Mouse (Mus musculus) CH12.LX (cell line): ENCODE data around the gene Gzma. TPM values are rescaled to one million over a fixed set of nuclear protein-coding genes. Genes with fewer than 3 reads are reported as not detected.
A peak's percentile ranks its signal among the peaks of the same experiment; 100 is the strongest.

Experiments used
- DNase-seq: peaks from one replicate; pipeline ENCODE4 v3.0.0-alpha.2; 2013; ENCODE audit errors: extremely low read depth
- H3K27ac ChIP-seq: 2 replicates; pipeline ENCODE4 v1.5.1; 2012; ENCODE audit warnings: low read depth, mild to moderate bottlenecking, control low read depth, moderate library complexity; ENCODE audit not compliant: insufficient read depth
- H3K27me3 ChIP-seq: replicated peaks from 2 replicates; pipeline ENCODE3; 2012; ENCODE audit warnings: inconsistent platforms
- H3K36me3 ChIP-seq, 2 experiments: replicated peaks in 1 of 2; 2 replicates each; pipeline versions ENCODE3 to v1.6.1; 2012; ENCODE audit warnings: inconsistent platforms in 1 of 2, low read length in 1 of 2, mild to moderate bottlenecking in 1 of 2, mixed read lengths in 1 of 2, moderate library complexity in 1 of 2; ENCODE audit not compliant: control insufficient read depth in 1 of 2, insufficient read depth in 1 of 2
- H3K4me1 ChIP-seq, 2 experiments: 2 replicates each; pipeline ENCODE4 v1.6.1; 2012; ENCODE audit warnings: inconsistent platforms in 1 of 2, moderate library complexity in 1 of 2; ENCODE audit not compliant: insufficient read depth in 2 of 2, control insufficient read depth in 1 of 2
- H3K4me2 ChIP-seq: 2 replicates; pipeline ENCODE4 v1.6.1; 2012; ENCODE audit warnings: low read depth, mild to moderate bottlenecking, control low read depth; ENCODE audit not compliant: poor library complexity, insufficient read depth, severe bottlenecking
- H3K4me3 ChIP-seq, 3 experiments: fragments of 150-350 bp in 1 of 3; sonication (generic) in 1 of 3; replicated peaks in 1 of 3; 2 replicates each; pipeline versions ENCODE3 to v1.5.1; 2011 to 2012; ENCODE audit warnings: low read depth in 2 of 3, low read length in 2 of 3, mild to moderate bottlenecking in 2 of 3, moderate library complexity in 2 of 3, control low read depth in 1 of 3, improper control_type of control experiment in 1 of 3, inconsistent platforms in 1 of 3, mixed read lengths in 1 of 3; ENCODE audit not compliant: poor library complexity in 1 of 3
- H3K79me2 ChIP-seq: replicated peaks from 2 replicates; pipeline ENCODE4 v1.6.1; 2012; ENCODE audit warnings: mild to moderate bottlenecking, moderate library complexity; ENCODE audit not compliant: control insufficient read depth, poor library complexity, insufficient read depth, severe bottlenecking; ENCODE audit errors: extremely low read depth
- H3K9ac ChIP-seq: 2 replicates; pipeline ENCODE4 v1.6.1; 2012; ENCODE audit warnings: low read depth, mild to moderate bottlenecking, control low read depth, moderate library complexity; ENCODE audit not compliant: insufficient read depth
- H3K9me3 ChIP-seq: replicated peaks from 2 replicates; pipeline ENCODE3; 2012; ENCODE audit warnings: low read length, inconsistent platforms, mixed read lengths
- CTCF ChIP-seq, 2 experiments: IDR thresholded peaks in 1 of 2; conservative IDR thresholded peaks in 1 of 2; 2 replicates each; pipeline ENCODE4 v1.5.1; 2011 to 2012; ENCODE audit warnings: low read depth in 2 of 2, low read length in 2 of 2, improper control_type of control experiment in 1 of 2, inconsistent platforms in 1 of 2, mild to moderate bottlenecking in 1 of 2, moderate library complexity in 1 of 2
- EP300 ChIP-seq: IDR thresholded peaks from 2 replicates; pipeline ENCODE4 v1.6.1; 2011; ENCODE audit warnings: low read length, improper control_type of control experiment
- GABPA ChIP-seq: IDR thresholded peaks from 2 replicates; pipeline ENCODE4 v1.6.1; 2012; ENCODE audit warnings: low read depth, low read length, improper control_type of control experiment, inconsistent platforms; ENCODE audit not compliant: insufficient replicate concordance
- IRF4 ChIP-seq: IDR thresholded peaks from 2 replicates; pipeline ENCODE4 v1.6.1; 2014; ENCODE audit warnings: low read depth, mild to moderate bottlenecking, inconsistent platforms, low read length, improper control_type of control experiment
- JUND ChIP-seq: conservative IDR thresholded peaks from 2 replicates; pipeline ENCODE4 v1.6.1; 2011; ENCODE audit warnings: low read depth, low read length, improper control_type of control experiment
- KAT2A ChIP-seq: IDR thresholded peaks from 2 replicates; pipeline ENCODE4 v1.6.1; 2012; ENCODE audit warnings: low read length, improper control_type of control experiment, inconsistent platforms; ENCODE audit not compliant: insufficient replicate concordance
- MAFK ChIP-seq: IDR thresholded peaks from 2 replicates; pipeline ENCODE4 v1.6.1; 2011; ENCODE audit warnings: low read length, improper control_type of control experiment; ENCODE audit not compliant: insufficient replicate concordance
- MAX ChIP-seq: IDR thresholded peaks from 2 replicates; pipeline ENCODE4 v1.6.1; 2011; ENCODE audit warnings: low read length, improper control_type of control experiment
- MEF2A ChIP-seq: IDR thresholded peaks from 2 replicates; pipeline ENCODE4 v1.6.1; 2014; ENCODE audit warnings: low read depth, mild to moderate bottlenecking, inconsistent platforms, low read length, improper control_type of control experiment, borderline replicate concordance
- NRF1 ChIP-seq: IDR thresholded peaks from 2 replicates; pipeline ENCODE4 v1.6.1; 2014; ENCODE audit warnings: low read depth, mild to moderate bottlenecking, inconsistent platforms, low read length, improper control_type of control experiment, moderate library complexity
- PAX5 ChIP-seq: IDR thresholded peaks from 2 replicates; pipeline ENCODE4 v1.6.1; 2012; ENCODE audit warnings: low read length, inconsistent platforms, mixed read lengths
- POLR2A ChIP-seq: IDR thresholded peaks from 2 replicates; pipeline ENCODE4 v1.6.1; 2011; ENCODE audit warnings: low read depth, mild to moderate bottlenecking, improper control_type of control experiment, low read length
- POLR2AphosphoS2 ChIP-seq: IDR thresholded peaks from 2 replicates; pipeline ENCODE4 v1.6.1; 2011; ENCODE audit warnings: low read depth, low read length, improper control_type of control experiment
- RAD21 ChIP-seq: IDR thresholded peaks from 2 replicates; pipeline ENCODE4 v1.6.1; 2011; ENCODE audit warnings: low read depth, mild to moderate bottlenecking, low read length, improper control_type of control experiment, moderate library complexity
- SMC3 ChIP-seq: IDR thresholded peaks from 2 replicates; pipeline ENCODE4 v1.6.1; 2011; ENCODE audit warnings: low read depth, low read length, improper control_type of control experiment
- UBTF ChIP-seq: IDR thresholded peaks from 2 replicates; pipeline ENCODE4 v1.6.1; 2012; ENCODE audit warnings: low read depth, mild to moderate bottlenecking, inconsistent platforms, low read length, improper control_type of control experiment, moderate library complexity
- USF2 ChIP-seq: conservative IDR thresholded peaks from 2 replicates; pipeline ENCODE4 v1.6.1; 2011; ENCODE audit warnings: low read depth, low read length, improper control_type of control experiment
- ZC3H11A ChIP-seq: IDR thresholded peaks from 2 replicates; pipeline ENCODE4 v1.6.1; 2012; ENCODE audit warnings: low read depth, mild to moderate bottlenecking, inconsistent platforms, low read length, improper control_type of control experiment
- ZKSCAN1 ChIP-seq: IDR thresholded peaks from 2 replicates; pipeline ENCODE4 v1.6.1; 2012; ENCODE audit warnings: low read depth, inconsistent platforms, low read length, improper control_type of control experiment, borderline replicate concordance
- ZNF384 ChIP-seq: IDR thresholded peaks from 2 replicates; pipeline ENCODE4 v1.6.1; 2012; ENCODE audit warnings: low read depth, low read length, improper control_type of control experiment, inconsistent platforms
- dilution Hi-C: fragments of 300-500 bp; cut with MboI; formaldehyde crosslinking; loops from 2 replicates; pipeline ENCODE4 v1.14.3; 2020; ENCODE audit warnings: low sequenced_read_pairs; ENCODE audit not compliant: extremely low pct_unique_long_range_greater_than_20kb, extremely low pct_ligation_motif_present
- in situ Hi-C: fragments of 300-500 bp; cut with MboI; formaldehyde crosslinking; loops from 3 replicates; pipeline ENCODE4 v1.14.3; 2019; ENCODE audit warnings: low sequenced_read_pairs, low pct_ligation_motif_present, low pct_unique_long_range_greater_than_20kb, mixed read lengths
- polyA plus RNA-seq: library from polyadenylated mRNA; unstranded; fragments of >175 nt; gene quantifications from 2 replicates; pipeline ENCODE4 v1.2.1, GENCODE M21; 2012; ENCODE audit warnings: low read depth; ENCODE audit not compliant: insufficient read length
- total RNA-seq, 2 experiments: library from RNA; depleted of rRNA; stranded (reverse); fragments of 300-350 nt in 1 of 2; fragments of >200 nt in 1 of 2; gene quantifications; 2 replicates each; pipeline ENCODE4 v1.2.3; 2012 to 2014

Gene Gzma
- not detected in 2 replicates for total RNA-seq (2012; rRNA removed)
- total RNA-seq (2014; rRNA removed), result not detected in 2 replicates
- not detected in 2 replicates for polyA plus RNA-seq

DNA sequence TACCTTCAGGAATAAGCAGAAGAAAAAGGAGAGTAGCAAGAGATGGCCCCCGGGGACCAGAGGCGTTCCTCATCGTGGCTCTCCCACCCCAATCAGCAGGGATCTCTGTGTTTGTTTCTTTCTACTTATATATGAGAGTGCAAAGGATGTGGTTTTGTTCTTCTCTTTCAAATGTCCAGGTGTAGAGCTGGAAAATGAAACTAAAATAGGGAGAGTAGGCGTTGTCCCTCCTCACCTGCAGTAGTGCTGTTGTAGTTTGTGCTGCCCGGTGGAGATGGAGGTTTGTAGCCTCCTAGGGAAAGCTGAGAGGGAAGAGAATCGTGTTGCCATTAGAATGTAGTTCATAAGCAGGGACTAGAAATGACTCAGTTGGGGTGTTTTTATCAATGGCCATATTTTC is at the start of gene Gzma:
Gene Gzma (minus strand): TSS at position 103 of the 400 bp plus-strand sequence.
- H3K9ac ChIP-seq, result no peak within 1 kb of the TSS
- no peaks in the 10 kb centered on the region for H3K27me3 ChIP-seq
- no peak for DNase-seq
- no peak within 1 kb of the TSS for H3K4me3 ChIP-seq
- no peak for TF ChIP-seq JUND
- TF ChIP-seq KAT2A, result no peak
- no peak for TF ChIP-seq POLR2A
- no peak for TF ChIP-seq GABPA
- no peak for TF ChIP-seq NRF1
- TF ChIP-seq EP300, result peak; percentile 44; the same call in 1 of the 2 replicates
- H3K79me2 ChIP-seq, result no peaks in the 10 kb centered on the region
- H3K4me1 ChIP-seq, result peaks cover 5 to 25% of the 10 kb centered on the region in 2 experiments
- H3K4me2 ChIP-seq, result peak within 1 kb of the TSS; percentile 47; the same call in 1 of the 2 replicates
- H3K36me3 ChIP-seq, result no peaks in the 10 kb centered on the region
- no peaks in the 10 kb centered on the region for H3K9me3 ChIP-seq
- in situ Hi-C loops, result no loop called here
- no peak within 1 kb of the TSS for H3K27ac ChIP-seq
- dilution Hi-C loops, result no loop called here

DNA sequence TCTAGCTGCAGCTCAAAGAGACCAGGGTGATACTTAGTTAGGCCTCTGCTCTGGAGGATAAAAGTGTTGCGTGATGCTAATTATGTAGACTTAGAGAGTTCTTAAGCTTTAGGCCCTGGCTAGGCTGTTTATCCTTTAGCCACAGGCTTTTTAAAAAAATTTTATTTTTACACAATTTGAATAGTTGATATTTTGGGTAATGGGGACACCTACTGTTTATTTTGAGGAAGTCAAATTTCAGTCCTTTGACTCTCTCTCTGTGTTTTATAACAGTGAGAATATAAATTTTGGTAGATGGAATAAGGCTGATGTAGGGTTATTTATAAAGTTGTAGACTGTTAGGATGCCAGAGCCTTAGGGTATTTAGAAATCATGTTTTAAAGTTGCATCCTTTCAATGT is 38.8 kb upstream of the Gzma start:
- dilution Hi-C loops, result no loop called here
- Histone ChIP-seq H3K4me2 (no peak overlapping the region), H3K4me3 (no peak overlapping the region), H3K9me3 (no peaks in the 10 kb centered on the region), H3K79me2 (no peaks in the 10 kb centered on the region), H3K4me1 (no peaks in the 10 kb centered on the region), H3K27ac (no peak overlapping the region), H3K9ac (no peak overlapping the region), H3K36me3 (no peaks in the 10 kb centered on the region), H3K27me3 (no peaks in the 10 kb centered on the region)
- DNase-seq, result no peak
- TF ChIP-seq SMC3 (peak; percentile 43), ZNF384 (peak; percentile 73), RAD21 (peak; percentile 69), CTCF (conservative IDR thresholded peaks at IDR 0.05 in 1 of 2, IDR thresholded peaks at IDR 0.05 in 1 of 2; ENCODE audit: low read depth in 2 of 2, low read length in 2 of 2) (peak in 1 of 2 experiments; percentile 62; a peak in 2 of 4 replicates), MAX (no peak)
- in situ Hi-C loops, result no loop called here

DNA sequence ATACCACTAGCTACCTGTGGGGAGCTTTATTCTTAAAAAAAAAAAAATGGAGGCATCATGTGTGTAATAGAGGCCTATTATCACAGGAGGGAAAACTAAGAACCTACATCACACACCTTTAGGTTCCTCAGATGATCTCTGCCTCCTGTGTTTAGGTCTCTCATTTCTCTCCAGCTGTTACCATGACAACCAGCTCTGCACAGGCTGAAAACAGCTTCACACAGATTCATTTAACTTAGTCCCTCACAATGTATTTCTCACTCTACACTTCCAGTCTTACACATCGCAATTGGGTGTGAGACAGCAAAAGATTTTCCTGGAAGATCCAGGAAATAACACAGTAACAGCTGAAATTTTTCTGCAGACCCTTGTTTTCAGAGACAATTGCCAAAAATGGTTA is 29.2 kb upstream of the Gzma start:
- H3K4me1 ChIP-seq, result peaks cover 0 to 5% of the 10 kb centered on the region in 2 experiments; a peak in 1 of 4 replicates
- no peak overlapping the region for H3K9ac ChIP-seq
- H3K9me3 ChIP-seq, result no peaks in the 10 kb centered on the region
- DNase-seq, result peak; percentile 2
- H3K4me3 ChIP-seq, result no peak overlapping the region
- dilution Hi-C loops, result no loop called here
- H3K79me2 ChIP-seq, result no peaks in the 10 kb centered on the region
- no peaks in the 10 kb centered on the region for H3K36me3 ChIP-seq
- H3K27me3 ChIP-seq, result no peaks in the 10 kb centered on the region
- H3K4me2 ChIP-seq, result no peak overlapping the region
- in situ Hi-C loops, result no loop called here
- H3K27ac ChIP-seq, result no peak overlapping the region
- TF ChIP-seq ZC3H11A (no peak), IRF4 (no peak), UBTF (no peak), PAX5 (no peak), MEF2A (no peak), USF2 (no peak), ZKSCAN1 (no peak), MAFK (no peak), POLR2AphosphoS2 (no peak), JUND (no peak), RAD21 (no peak)
